In genomic region chr4:149954893-149955439, GRCm38 (mm10) we compare ENCODE assay signal across 8 mouse cellular contexts. TPM values are rescaled to one million over a fixed set of nuclear protein-coding genes. Genes with fewer than 3 reads are reported as not detected.
DNase-seq lines count a peak whose midpoint lies in the region; ATAC-seq and TF ChIP-seq lines count a peak whose summit lies in the region.

Gene Spsb1, minus strand, starts transcription at chr4:149955043.

- peak within 1 kb of the TSS; percentile 44 for H3K27ac ChIP-seq in heart, embryonic 12.5 days (ENCODE audit: poor library complexity, severe bottlenecking)
- peak within 1 kb of the TSS; percentile 39; the same call in 1 of the 2 replicates for H3K27ac ChIP-seq in kidney, postnatal 0 days
- no peak within 1 kb of the TSS for H3K27ac ChIP-seq in liver, embryonic 11.5 days (ENCODE audit: low read depth, low read length)
- peak within 1 kb of the TSS; percentile 55; the same call in 1 of the 2 replicates for H3K27ac ChIP-seq in stomach, embryonic 14.5 days (ENCODE audit: low read length)

- peak within 1 kb of the TSS; percentile 75 for H3K9ac ChIP-seq in heart, embryonic 12.5 days
- H3K9ac ChIP-seq in kidney, postnatal 0 days (ENCODE audit: low read depth, low read length), result peak within 1 kb of the TSS; percentile 79
- H3K9ac ChIP-seq in liver, embryonic 11.5 days (ENCODE audit: low read depth, low read length), result peak within 1 kb of the TSS; percentile 28
- H3K9ac ChIP-seq in stomach, embryonic 14.5 days (replicated peaks; ENCODE audit: low read depth, low read length), result peak within 1 kb of the TSS; percentile 77

- peaks cover 13% of the 10 kb centered on the region for H3K9me3 ChIP-seq in erythroblast, embryonic 14.5 days (ENCODE audit: control insufficient read depth, low read length)
- H3K9me3 ChIP-seq in heart, embryonic 12.5 days (replicated peaks), result no peaks in the 10 kb centered on the region
- H3K9me3 ChIP-seq in kidney, postnatal 0 days (replicated peaks; ENCODE audit: low read length), result no peaks in the 10 kb centered on the region
- H3K9me3 ChIP-seq in liver, embryonic 11.5 days (ENCODE audit: control insufficient read depth, low read length), result no peaks in the 10 kb centered on the region
- no peaks in the 10 kb centered on the region for H3K9me3 ChIP-seq in stomach, embryonic 14.5 days (ENCODE audit: control insufficient read depth, low read depth, low read length)

- DNase-seq in B cell, adult 2 months, result peak; percentile 99
- peak; percentile 97 for DNase-seq in brain, embryonic 14.5 days (ENCODE audit: low read depth)
- peak; percentile 99 for DNase-seq in kidney, postnatal 0 days (ENCODE audit: low spot score)
- peak; percentile 99 for DNase-seq in liver, embryonic 11.5 days (ENCODE audit: low spot score)
- peak; percentile 99 for DNase-seq in naive thymus-derived CD4-positive, alpha-beta T cell, adult 2 months (ENCODE audit: low read depth)

- H3K4me3 ChIP-seq in erythroblast, embryonic 14.5 days (replicated peaks), result peak within 1 kb of the TSS; percentile 54
- H3K4me3 ChIP-seq in heart, embryonic 12.5 days, result peak within 1 kb of the TSS; percentile 66
- H3K4me3 ChIP-seq in kidney, postnatal 0 days (replicated peaks; ENCODE audit: low read depth, low read length), result peak within 1 kb of the TSS; percentile 60
- H3K4me3 ChIP-seq in liver, embryonic 11.5 days (ENCODE audit: low read depth, low read length), result peak within 1 kb of the TSS; percentile 60
- peak within 1 kb of the TSS; percentile 76 for H3K4me3 ChIP-seq in stomach, embryonic 14.5 days (ENCODE audit: low read depth, low read length)

- ATAC-seq in heart, embryonic 12.5 days (ENCODE audit: insufficient number of reproducible peaks, low FRiP score), result peak; percentile 94
- peak; percentile 88 for ATAC-seq in kidney, postnatal 0 days (replicated peaks; ENCODE audit: low FRiP score, low read depth)
- peak; percentile 94 for ATAC-seq in liver, embryonic 11.5 days (replicated peaks; ENCODE audit: low FRiP score)
- peak; percentile 90 for ATAC-seq in stomach, embryonic 14.5 days (ENCODE audit: insufficient number of reproducible peaks, insufficient read depth, low FRiP score, low read depth)

- peaks cover 21% of the 10 kb centered on the region for H3K4me1 ChIP-seq in erythroblast, embryonic 14.5 days (ENCODE audit: control insufficient read depth)
- H3K4me1 ChIP-seq in heart, embryonic 12.5 days (replicated peaks), result peaks cover 16% of the 10 kb centered on the region
- peaks cover 2% of the 10 kb centered on the region; the same call in 1 of the 2 replicates for H3K4me1 ChIP-seq in kidney, postnatal 0 days (replicated peaks; ENCODE audit: insufficient read depth, low read length)
- peaks cover 14% of the 10 kb centered on the region; the same call in 1 of the 2 replicates for H3K4me1 ChIP-seq in liver, embryonic 11.5 days (replicated peaks; ENCODE audit: control insufficient read depth, insufficient read depth, low read length)
- 0 out of 2 replicates have a peak, but pooled peaks cover 15% of the 10 kb centered on the region for H3K4me1 ChIP-seq in stomach, embryonic 14.5 days (ENCODE audit: control insufficient read depth, insufficient read depth, low read length)

- peak; percentile 80 for TF ChIP-seq POLR2A in brain, embryonic 14.5 days (IDR thresholded peaks at IDR 0.05; ENCODE audit: borderline replicate concordance, extremely low read depth, insufficient read depth, insufficient read length, poor library complexity, severe bottlenecking)

- H3K27me3 ChIP-seq in erythroblast, embryonic 14.5 days (ENCODE audit: control insufficient read depth), result peaks cover 70% of the 10 kb centered on the region
- H3K27me3 ChIP-seq in heart, embryonic 12.5 days (replicated peaks), result peaks cover 35% of the 10 kb centered on the region
- 0 out of 2 replicates have a peak, but pooled peaks cover 6% of the 10 kb centered on the region for H3K27me3 ChIP-seq in kidney, postnatal 0 days (ENCODE audit: insufficient read depth, low read length)
- peaks cover 77% of the 10 kb centered on the region for H3K27me3 ChIP-seq in liver, embryonic 11.5 days (replicated peaks; ENCODE audit: control insufficient read depth, insufficient read depth, low read length)
- peaks cover 4% of the 10 kb centered on the region; the same call in 1 of the 2 replicates for H3K27me3 ChIP-seq in stomach, embryonic 14.5 days (ENCODE audit: control insufficient read depth, insufficient read depth, low read length)

- H3K36me3 ChIP-seq in erythroblast, embryonic 14.5 days (ENCODE audit: control insufficient read depth), result no peaks in the 10 kb centered on the region
- H3K36me3 ChIP-seq in heart, embryonic 12.5 days, result no peaks in the 10 kb centered on the region
- no peaks in the 10 kb centered on the region for H3K36me3 ChIP-seq in kidney, postnatal 0 days (ENCODE audit: insufficient read depth, low read length)
- H3K36me3 ChIP-seq in liver, embryonic 11.5 days (ENCODE audit: control insufficient read depth, insufficient read depth, low read length), result no peaks in the 10 kb centered on the region
- H3K36me3 ChIP-seq in stomach, embryonic 14.5 days (ENCODE audit: control insufficient read depth, insufficient read depth, low read length), result no peaks in the 10 kb centered on the region

- no peak for TF ChIP-seq CTCF in brain, embryonic 14.5 days (IDR thresholded peaks at IDR 0.05; ENCODE audit: borderline replicate concordance, extremely low read depth, insufficient read depth, insufficient read length)
- TF ChIP-seq CTCF in kidney, postnatal 0 days (IDR thresholded peaks at IDR 0.05; ENCODE audit: low read depth), result no peak

- H3K4me2 ChIP-seq in heart, embryonic 12.5 days, result peak within 1 kb of the TSS; percentile 96
- peak within 1 kb of the TSS; percentile 80 for H3K4me2 ChIP-seq in kidney, postnatal 0 days (ENCODE audit: low read length)
- H3K4me2 ChIP-seq in liver, embryonic 11.5 days, result peak within 1 kb of the TSS; percentile 94
- peak within 1 kb of the TSS; percentile 95 for H3K4me2 ChIP-seq in stomach, embryonic 14.5 days (replicated peaks; ENCODE audit: low read depth, low read length)

- WGBS in heart, embryonic 12.5 days, result under 1% methylated on average over 48 of the region's 51 CpGs
- WGBS in kidney, postnatal 0 days, result under 1% methylated on average over 50 of the region's 51 CpGs
- under 1% methylated on average over 42 of the region's 51 CpGs for WGBS in liver, embryonic 11.5 days
- WGBS in stomach, embryonic 14.5 days, result under 1% methylated on average over 46 of the region's 51 CpGs

RNA-seq across cellular contexts. Expression of gene Spsb1, which starts in this region (rescaled TPM):
- polyA plus RNA-seq in brain, embryonic 14.5 days (2012; rRNA removed), result 5.2 and 6.4 TPM in 2 replicates
- polyA plus RNA-seq in erythroblast, embryonic 14.5 days (2012), result not detected in 2 replicates
- polyA plus RNA-seq in heart, embryonic 12.5 days (2016; fragmentation: Nextera tagmentation; extraction: Ambion mirVana), result 5.4 and 5.7 TPM in 2 replicates
- 10.7 and 11.6 TPM in 2 replicates for polyA plus RNA-seq in kidney, postnatal 0 days (2015; fragmentation: Nextera tagmentation; extraction: Ambion mirVana)
- polyA plus RNA-seq in liver, embryonic 11.5 days (2014; fragmentation: Nextera tagmentation; extraction: Ambion mirVana), result 2.9 and 3.1 TPM in 2 replicates
- 15.9 and 19.2 TPM in 2 replicates for polyA plus RNA-seq in stomach, embryonic 14.5 days (2014; fragmentation: Nextera tagmentation; extraction: Ambion mirVana)

Comparison
In these comparisons a context has a peak if more than half of its experiments do, and no peak if none do; other contexts are left out.
1. H3K9ac ChIP-seq: peak in every context shown above with its lines; median percentile 79 in kidney, postnatal 0 days; 77 in stomach, embryonic 14.5 days; 75 in heart, embryonic 12.5 days; 28 in liver, embryonic 11.5 days.